Mouse (Mus musculus) intestine, postnatal 0 days (tissue): Measurements from ENCODE around the gene Usp47. TPM values are rescaled to one million over a fixed set of nuclear protein-coding genes. Genes with fewer than 3 reads are reported as not detected.

ENCODE experiments used
- ATAC-seq: fragments of 200-750 bp; cut with Nextera tagmentation; 2 replicates; pipeline ENCODE4 v1.8.0; 2017; ENCODE audit warnings: mild to moderate bottlenecking, moderate TSS enrichment, moderate library complexity
- H3K27ac ChIP-seq: fragments of 300-500 bp; sonication (generic); 2 replicates; pipeline ENCODE4 v1.5.1; 2014; ENCODE audit warnings: mild to moderate bottlenecking, low read depth, low read length, moderate library complexity
- H3K27me3 ChIP-seq: fragments of 300-500 bp; sonication (generic); replicated peaks from 2 replicates; pipeline ENCODE4 v1.6.1; 2014; ENCODE audit warnings: low read length, mixed read lengths; ENCODE audit not compliant: control insufficient read depth, insufficient read depth
- H3K36me3 ChIP-seq: fragments of 300-500 bp; sonication (generic); 2 replicates; pipeline ENCODE4 v1.6.1; 2014; ENCODE audit warnings: mild to moderate bottlenecking, moderate library complexity; ENCODE audit not compliant: control insufficient read depth, insufficient read depth
- H3K4me1 ChIP-seq: fragments of 300-500 bp; sonication (generic); replicated peaks from 2 replicates; pipeline ENCODE4 v1.6.1; 2014; ENCODE audit warnings: antibody characterized with exemption, low read length, mixed read lengths; ENCODE audit not compliant: control insufficient read depth, insufficient read depth
- H3K4me2 ChIP-seq: fragments of 300-500 bp; sonication (generic); replicated peaks from 2 replicates; pipeline ENCODE4 v1.6.1; 2014; ENCODE audit warnings: low read depth, mild to moderate bottlenecking, moderate library complexity
- H3K4me3 ChIP-seq: fragments of 300-500 bp; sonication (generic); 2 replicates; pipeline ENCODE4 v1.5.1; 2014; ENCODE audit warnings: low read depth, low read length
- H3K9ac ChIP-seq: fragments of 300-500 bp; sonication (generic); 2 replicates; pipeline ENCODE4 v1.6.1; 2014; ENCODE audit warnings: mild to moderate bottlenecking, low read depth, low read length
- H3K9me3 ChIP-seq: fragments of 300-500 bp; sonication (generic); 2 replicates; pipeline ENCODE4 v1.6.1; 2016; ENCODE audit warnings: mixed run types; ENCODE audit not compliant: control insufficient read depth
- CTCF ChIP-seq: sonication (generic); IDR thresholded peaks from 2 replicates; pipeline ENCODE4 v1.5.1; 2016; ENCODE audit warnings: low read depth, mild to moderate bottlenecking, control low read depth, antibody characterized with exemption, moderate library complexity
- WGBS: fragments of 180-500 bp; shearing (Covaris S2); extraction: QIAGEN DNeasy Blood & Tissue Kit; methylation state at CpG from one replicate; pipeline ENCODE4 v1.1.7; 2014; 5-methylcytosine and 5-hydroxymethylcytosine counted together
- polyA plus RNA-seq: library from polyadenylated mRNA; unstranded; fragments of >200 nt; fragmentation: Nextera tagmentation; extraction: Ambion mirVana; gene quantifications from 2 replicates; pipeline ENCODE4 v1.2.1, GENCODE M21; 2015

Gene Usp47
- polyA plus RNA-seq, 1 experiment from 2014 or later, result 26.9 TPM

DNA sequence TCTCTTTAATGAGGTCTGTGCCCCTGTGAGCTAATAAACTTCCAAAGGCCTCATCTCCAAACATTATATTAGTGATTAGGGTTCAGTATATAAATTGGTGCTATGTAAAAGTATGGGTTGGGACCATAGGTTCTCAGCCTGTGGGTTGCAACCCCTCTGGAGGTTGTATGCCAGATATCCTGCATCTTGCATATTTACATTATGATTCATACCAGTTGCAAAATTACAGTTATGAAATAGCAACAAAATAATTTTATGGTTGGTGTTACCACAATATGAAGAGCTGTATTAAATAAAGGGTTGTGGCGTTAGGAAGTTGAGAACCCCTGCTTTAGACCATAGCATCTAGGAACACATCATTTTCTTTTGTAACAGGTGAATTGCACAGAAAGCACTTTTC lies 7.3 kb downstream of the Usp47 start:
- TF ChIP-seq CTCF, result no peak
- no peak for ATAC-seq
- WGBS, result 85% methylated on average over 1 of the region's 1 CpGs
- Histone ChIP-seq H3K4me2 (no peak overlapping the region), H3K9ac (no peak overlapping the region), H3K27ac (no peak overlapping the region), H3K4me1 (peaks cover 7% of the 10 kb centered on the region; the same call in 1 of the 2 replicates), H3K27me3 (no peaks in the 10 kb centered on the region), H3K36me3 (no peaks in the 10 kb centered on the region), H3K9me3 (no peaks in the 10 kb centered on the region), H3K4me3 (no peak overlapping the region)

DNA sequence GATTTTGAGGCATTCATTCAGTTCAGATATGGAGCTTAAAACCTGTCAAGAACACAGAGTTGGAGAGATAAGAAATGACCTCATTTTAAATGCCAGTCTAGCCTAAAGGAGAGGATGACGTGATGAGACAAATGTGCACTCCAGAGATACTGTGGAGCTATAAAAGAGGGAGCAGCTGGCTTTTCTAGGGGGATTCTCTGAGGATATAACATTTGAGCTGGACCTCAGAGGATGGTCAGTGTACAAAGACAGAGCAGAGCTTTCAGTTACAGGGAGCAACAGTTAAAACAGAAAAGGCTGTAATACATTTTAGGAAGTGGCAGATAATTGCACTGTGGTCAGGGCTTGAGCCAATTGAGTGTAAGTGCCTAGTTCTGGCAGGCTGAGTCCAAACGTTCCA lies 12.5 kb downstream of the Usp47 start:
- no peak for ATAC-seq

DNA sequence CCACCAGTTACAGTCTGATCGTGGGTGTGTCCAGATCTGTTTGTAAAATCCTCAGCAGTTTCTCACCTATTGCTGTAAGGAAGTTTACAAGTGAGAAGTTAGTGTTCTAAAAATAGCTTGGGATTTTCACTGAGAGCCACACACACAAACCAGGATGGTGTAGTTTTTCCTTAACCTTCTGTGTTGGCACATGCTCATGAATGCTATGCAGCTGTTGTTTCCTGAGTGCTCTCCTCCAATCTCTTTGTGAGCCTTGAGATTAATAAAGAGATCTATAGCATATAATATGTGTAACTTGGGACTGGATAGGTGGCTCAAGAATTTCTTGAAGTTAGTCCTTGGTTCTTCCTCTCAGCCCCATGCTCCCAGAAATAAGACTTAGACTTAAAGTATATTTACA lies 13.3 kb downstream of the Usp47 start:
- no peak for ATAC-seq
- Histone ChIP-seq H3K4me1 (no peaks in the 10 kb centered on the region; the same call in 1 of the 2 replicates), H3K4me3 (no peak overlapping the region), H3K9ac (no peak overlapping the region), H3K27me3 (no peaks in the 10 kb centered on the region), H3K36me3 (no peaks in the 10 kb centered on the region), H3K9me3 (no peaks in the 10 kb centered on the region), H3K4me2 (no peak overlapping the region), H3K27ac (no peak overlapping the region)
- WGBS, result 30% methylated on average over 1 of the region's 1 CpGs
- no peak for TF ChIP-seq CTCF

More for the DNA sequence above, 12.5 kb downstream of the Usp47 start:
- Histone ChIP-seq H3K4me3 (no peak overlapping the region), H3K27me3 (no peaks in the 10 kb centered on the region), H3K36me3 (no peaks in the 10 kb centered on the region), H3K4me1 (no peaks in the 10 kb centered on the region; the same call in 1 of the 2 replicates), H3K27ac (no peak overlapping the region), H3K4me2 (no peak overlapping the region), H3K9ac (no peak overlapping the region), H3K9me3 (no peaks in the 10 kb centered on the region)
- WGBS, result 5% methylated on average over 2 of the region's 2 CpGs
- no peak for TF ChIP-seq CTCF

DNA sequence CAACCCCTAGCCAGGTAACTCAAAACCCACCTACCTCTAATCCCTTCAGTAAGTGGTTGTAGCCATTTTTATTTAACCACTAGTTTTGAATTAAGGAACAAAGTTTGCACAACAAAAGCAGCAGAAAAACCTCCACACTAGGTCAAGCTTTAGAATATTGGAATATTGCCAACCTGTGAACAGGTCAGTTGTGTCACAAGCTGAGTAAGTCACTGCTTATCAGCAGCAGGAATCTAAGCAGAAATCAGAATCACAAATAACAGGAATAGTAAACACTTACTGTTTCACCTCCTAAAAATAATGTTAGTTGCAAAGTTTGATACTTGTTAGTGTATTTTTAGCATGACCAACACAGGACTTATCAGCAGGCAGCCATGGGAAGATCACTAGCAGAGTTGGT lies 17.0 kb downstream of the Usp47 start:
- Histone ChIP-seq H3K4me3 (no peak overlapping the region), H3K9ac (no peak overlapping the region), H3K27ac (no peak overlapping the region), H3K36me3 (no peaks in the 10 kb centered on the region), H3K27me3 (no peaks in the 10 kb centered on the region), H3K9me3 (no peaks in the 10 kb centered on the region), H3K4me1 (no peaks in the 10 kb centered on the region; the same call in 1 of the 2 replicates), H3K4me2 (no peak overlapping the region)
- ATAC-seq, result no peak
- no peak for TF ChIP-seq CTCF

DNA sequence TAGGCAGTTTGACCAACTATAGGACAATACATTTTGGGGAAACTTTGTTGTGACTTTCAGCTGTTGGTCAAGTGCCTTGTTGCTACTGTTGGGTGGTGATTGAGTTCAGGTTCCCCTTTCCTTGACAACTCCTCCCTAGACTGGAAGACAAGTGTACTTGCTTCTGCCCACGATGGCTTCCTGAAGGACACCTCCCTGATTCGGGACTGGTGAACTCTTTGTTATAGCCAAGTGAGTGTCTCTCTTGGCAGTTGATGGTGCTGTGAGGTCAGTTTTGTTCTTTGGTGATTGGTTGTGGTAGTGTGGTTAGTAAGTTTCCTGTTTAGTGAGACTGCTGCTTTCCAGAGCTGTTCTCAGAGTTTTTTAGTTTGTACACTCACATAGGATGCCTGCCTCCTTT lies 19.5 kb downstream of the Usp47 start:
- no peaks in the 10 kb centered on the region; the same call in 1 of the 2 replicates for H3K4me1 ChIP-seq
- TF ChIP-seq CTCF, result no peak
- ATAC-seq, result no peak
- H3K27me3 ChIP-seq, result no peaks in the 10 kb centered on the region
- H3K36me3 ChIP-seq, result 0 out of 2 replicates have a peak, but pooled peaks cover under 1% of the 10 kb centered on the region
- no peak overlapping the region for H3K4me2 ChIP-seq
- H3K4me3 ChIP-seq, result no peak overlapping the region
- WGBS, result 54% methylated on average over 2 of the region's 2 CpGs
- H3K27ac ChIP-seq, result no peak overlapping the region
- no peak overlapping the region for H3K9ac ChIP-seq
- no peaks in the 10 kb centered on the region for H3K9me3 ChIP-seq

DNA sequence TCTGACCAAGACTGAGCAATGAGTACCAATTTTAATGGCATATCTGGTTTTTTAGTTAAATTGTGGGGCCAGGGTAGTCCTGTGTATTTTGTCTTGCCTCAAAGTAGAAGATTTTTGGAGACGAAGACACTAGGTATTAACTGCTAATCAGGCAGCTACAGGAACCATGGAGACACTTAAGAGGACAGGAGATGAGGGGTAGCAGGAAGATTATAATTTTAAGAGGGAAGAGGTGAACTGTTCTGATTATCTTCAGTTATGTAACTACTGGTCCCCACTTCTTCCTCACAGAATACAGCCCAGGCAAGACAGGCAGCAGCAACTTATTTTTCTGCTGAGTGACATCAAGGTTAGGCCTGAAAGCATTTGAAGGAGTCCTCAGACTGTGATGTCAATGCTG lies 21.9 kb downstream of the Usp47 start:
- H3K9ac ChIP-seq, result no peak overlapping the region
- no peak for ATAC-seq
- no peak overlapping the region for H3K4me2 ChIP-seq
- H3K9me3 ChIP-seq, result no peaks in the 10 kb centered on the region
- H3K27ac ChIP-seq, result no peak overlapping the region
- H3K4me1 ChIP-seq, result no peaks in the 10 kb centered on the region
- H3K27me3 ChIP-seq, result no peaks in the 10 kb centered on the region
- TF ChIP-seq CTCF, result no peak
- WGBS, result 75% methylated on average over 1 of the region's 1 CpGs
- 0 out of 2 replicates have a peak, but pooled peaks cover 2% of the 10 kb centered on the region for H3K36me3 ChIP-seq
- H3K4me3 ChIP-seq, result no peak overlapping the region

DNA sequence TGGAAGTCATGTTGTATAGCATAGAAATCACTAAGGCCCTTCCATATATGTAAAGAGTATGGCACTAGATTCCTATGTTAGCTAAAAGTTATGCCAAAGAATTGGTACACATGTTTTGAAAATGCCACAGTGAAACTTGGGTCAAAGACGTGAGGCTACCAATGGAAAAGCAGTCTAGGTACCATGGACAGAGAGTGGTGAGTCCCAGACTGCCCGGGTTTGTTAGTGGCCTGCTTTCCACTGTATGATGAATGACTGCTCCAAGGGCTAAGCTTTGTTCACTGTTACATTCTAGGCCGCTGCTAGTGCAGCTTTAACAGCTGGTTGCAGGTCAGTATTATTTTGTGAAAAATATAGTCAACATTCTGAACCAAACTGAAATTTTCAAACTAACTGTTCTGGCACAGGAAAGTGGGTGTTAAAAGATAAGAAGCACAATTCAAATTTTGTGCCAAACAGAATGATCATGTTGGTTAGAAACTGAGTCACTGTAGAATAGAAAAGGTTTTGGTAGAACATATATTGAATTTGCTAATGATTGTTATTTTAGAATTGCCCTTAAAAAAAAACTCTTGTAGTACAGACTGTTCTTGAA lies 22.6 kb downstream of the Usp47 start:
- no peak overlapping the region for H3K9ac ChIP-seq
- no peak overlapping the region for H3K4me3 ChIP-seq
- no peak for TF ChIP-seq CTCF
- 49% methylated on average over 3 of the region's 3 CpGs for WGBS
- no peaks in the 10 kb centered on the region for H3K9me3 ChIP-seq
- H3K4me1 ChIP-seq, result no peaks in the 10 kb centered on the region
- H3K27ac ChIP-seq, result no peak overlapping the region
- ATAC-seq, result no peak
- no peaks in the 10 kb centered on the region for H3K27me3 ChIP-seq
- no peak overlapping the region for H3K4me2 ChIP-seq
- 0 out of 2 replicates have a peak, but pooled peaks cover 2% of the 10 kb centered on the region for H3K36me3 ChIP-seq
